Mouse (Mus musculus) liver, embryonic 14.5 days (tissue): ENCODE measurements around the gene Mrps26. TPM values are rescaled to one million over a fixed set of nuclear protein-coding genes. Genes with fewer than 3 reads are reported as not detected.

Source experiments
- ATAC-seq: fragments of 200-750 bp; cut with Nextera tagmentation; 2 replicates; pipeline ENCODE4 v1.8.0; 2017; ENCODE audit warnings: moderate number of reproducible peaks, mild to moderate bottlenecking, moderate library complexity; ENCODE audit not compliant: insufficient read depth
- DNase-seq, 3 experiments: peaks; one replicate each; pipeline ENCODE4 v3.0.0-alpha.2; 2012 to 2013; ENCODE audit warnings: low read depth in 3 of 3, low spot score in 3 of 3
- H3K27ac ChIP-seq: fragments of 300-500 bp; sonication (generic); 2 replicates; pipeline ENCODE4 v1.5.1; 2014; ENCODE audit warnings: moderate library complexity, mild to moderate bottlenecking, control low read depth, inconsistent platforms
- H3K27me3 ChIP-seq: fragments of 300-500 bp; sonication (generic); 2 replicates; pipeline ENCODE4 v1.6.1; 2014; ENCODE audit warnings: mild to moderate bottlenecking, low read length, moderate library complexity; ENCODE audit not compliant: control insufficient read depth, insufficient read depth
- H3K36me3 ChIP-seq: fragments of 300-500 bp; sonication (generic); replicated peaks from 2 replicates; pipeline ENCODE4 v1.6.1; 2014; ENCODE audit warnings: low read depth; ENCODE audit not compliant: control insufficient read depth, insufficient read depth
- H3K4me1 ChIP-seq, 2 experiments: fragments of 200-500 bp in 1 of 2; fragments of 300-500 bp in 1 of 2; sonication (generic) in 1 of 2; replicated peaks; 2 replicates each; pipeline ENCODE4 v1.6.1; 2012 to 2014; ENCODE audit warnings: antibody characterized with exemption in 1 of 2, inconsistent platforms in 1 of 2, low read length in 1 of 2; ENCODE audit not compliant: control insufficient read depth in 2 of 2, insufficient read depth in 2 of 2
- H3K4me2 ChIP-seq: fragments of 300-500 bp; sonication (generic); 2 replicates; pipeline ENCODE4 v1.6.1; 2014; ENCODE audit warnings: low read depth, mild to moderate bottlenecking, control low read depth, moderate library complexity
- H3K4me3 ChIP-seq, 2 experiments: fragments of 200-500 bp in 1 of 2; fragments of 300-500 bp in 1 of 2; sonication (generic) in 1 of 2; 2 replicates each; pipeline ENCODE4 v1.5.1; 2012 to 2014; ENCODE audit warnings: low read depth in 2 of 2, low read length in 2 of 2, mild to moderate bottlenecking in 2 of 2, control low read depth in 1 of 2, inconsistent platforms in 1 of 2, moderate library complexity in 1 of 2; ENCODE audit not compliant: insufficient read depth in 1 of 2
- H3K9ac ChIP-seq: fragments of 300-500 bp; sonication (generic); replicated peaks from 2 replicates; pipeline ENCODE4 v1.6.1; 2014; ENCODE audit warnings: mild to moderate bottlenecking, control low read depth, moderate library complexity
- H3K9me3 ChIP-seq: fragments of 300-500 bp; sonication (generic); 2 replicates; pipeline ENCODE4 v1.6.1; 2016; ENCODE audit warnings: low read length, mixed read lengths; ENCODE audit not compliant: control insufficient read depth
- CTCF ChIP-seq: IDR thresholded peaks from 2 replicates; pipeline ENCODE4 v1.5.1; 2016; ENCODE audit warnings: antibody characterized with exemption, low read depth, control low read depth
- EP300 ChIP-seq: IDR thresholded peaks from 2 replicates; pipeline ENCODE4 v1.6.1; 2016; ENCODE audit warnings: antibody characterized with exemption, low read depth
- WGBS: fragments of 180-500 bp; shearing (Covaris S2); extraction: QIAGEN DNeasy Blood & Tissue Kit; methylation state at CpG from one replicate; pipeline ENCODE4 v1.1.7; 2014; ENCODE audit not compliant: insufficient replicate concordance; 5-methylcytosine and 5-hydroxymethylcytosine counted together
- microRNA-seq: library from miRNA; unstranded; fragments of <30 nt; microRNA quantifications from one replicate; pipeline ENCODE4, GENCODE M21; 2016
- polyA plus RNA-seq, 2 experiments: library from polyadenylated mRNA; depleted of rRNA in 1 of 2; stranded (reverse) in 1 of 2; unstranded in 1 of 2; fragments of >200 nt; fragmentation: Nextera tagmentation in 1 of 2; extraction: Ambion mirVana in 1 of 2; gene quantifications; 2 replicates each; pipeline versions ENCODE4 v1.2.1 to v1.2.3; 2012 to 2014

Mrps26 gene
- polyA plus RNA-seq, 2 experiments: 24.8 to 48.4 TPM

GRCm38 (mm10) chr2:130602195-130602594 is 38.7 kb downstream of the Mrps26 start:
- no peak for DNase-seq
- Histone ChIP-seq H3K4me2 (no peak overlapping the region), H3K4me1 (no peaks in the 10 kb centered on the region), H3K27ac (no peak overlapping the region), H3K27me3 (no peaks in the 10 kb centered on the region), H3K9me3 (no peaks in the 10 kb centered on the region), H3K4me3 (no peak overlapping the region), H3K9ac (no peak overlapping the region), H3K36me3 (peaks cover 4% of the 10 kb centered on the region; the same call in 1 of the 2 replicates)
- WGBS: 86% methylated on average over 4 of the region's 4 CpGs
- no peak for ATAC-seq
- TF ChIP-seq EP300 (no peak), CTCF (no peak)

GRCm38 (mm10) chr2:130613091-130613490 is 49.5 kb downstream of the Mrps26 start:
- no peak overlapping the region for H3K4me2 ChIP-seq
- ATAC-seq (no peak), DNase-seq (no peak)
- no peaks in the 10 kb centered on the region for H3K27me3 ChIP-seq
- no peaks in the 10 kb centered on the region for H3K4me1 ChIP-seq
- TF ChIP-seq EP300 (no peak), CTCF (peak; percentile 71)
- no peaks in the 10 kb centered on the region for H3K9me3 ChIP-seq
- no peak overlapping the region for H3K27ac ChIP-seq
- no peak overlapping the region for H3K4me3 ChIP-seq
- WGBS: 60% methylated on average over 3 of the region's 3 CpGs
- peaks cover 16% of the 10 kb centered on the region for H3K36me3 ChIP-seq
- no peak overlapping the region for H3K9ac ChIP-seq

Small RNA genes lying within 50 kb of the gene (microRNA-seq; reads per million reads assigned to microRNA genes)
- not detected for gene Gm23876

Other genes starting within 250 kb of the Mrps26 start
- 1.3 and 2.3 TPM in 2 replicates for gene Cpxm1, start 166.2 kb upstream of the Mrps26 start, polyA plus RNA-seq (2012; rRNA removed)
- gene Cpxm1, start 166.2 kb upstream of the Mrps26 start, polyA plus RNA-seq (2014; fragmentation: Nextera tagmentation; extraction: Ambion mirVana): 1.5 and 1.9 TPM in 2 replicates
- gene Gm28372, start 158.5 kb upstream of the Mrps26 start, polyA plus RNA-seq (2012; rRNA removed): not detected in 2 replicates
- gene Gm28372, start 158.5 kb upstream of the Mrps26 start, polyA plus RNA-seq (2014; fragmentation: Nextera tagmentation; extraction: Ambion mirVana): not detected in 2 replicates
- not detected in 2 replicates for gene 1700020A23Rik, start 158.5 kb upstream of the Mrps26 start, polyA plus RNA-seq (2012; rRNA removed)
- gene 1700020A23Rik, start 158.5 kb upstream of the Mrps26 start, polyA plus RNA-seq (2014; fragmentation: Nextera tagmentation; extraction: Ambion mirVana): not detected in 2 replicates
- not detected in 2 replicates for gene Tmem239, start 157.3 kb upstream of the Mrps26 start, polyA plus RNA-seq (2012; rRNA removed)
- gene Tmem239, start 157.3 kb upstream of the Mrps26 start, polyA plus RNA-seq (2014; fragmentation: Nextera tagmentation; extraction: Ambion mirVana): not detected in 2 replicates
- gene Vps16, start 139.4 kb upstream of the Mrps26 start, polyA plus RNA-seq (2012; rRNA removed): 34.1 and 38.3 TPM in 2 replicates
- gene Vps16, start 139.4 kb upstream of the Mrps26 start, polyA plus RNA-seq (2014; fragmentation: Nextera tagmentation; extraction: Ambion mirVana): 26.8 and 31.3 TPM in 2 replicates
- 5.6 and 6.7 TPM in 2 replicates for gene Pced1a, start 139.0 kb upstream of the Mrps26 start, polyA plus RNA-seq (2012; rRNA removed)
- 2.1 and 3.3 TPM in 2 replicates for gene Pced1a, start 139.0 kb upstream of the Mrps26 start, polyA plus RNA-seq (2014; fragmentation: Nextera tagmentation; extraction: Ambion mirVana)
- gene Ptpra, start 113.5 kb upstream of the Mrps26 start, polyA plus RNA-seq (2012; rRNA removed): 14.6 and 19.3 TPM in 2 replicates
- 29.6 and 33.6 TPM in 2 replicates for gene Ptpra, start 113.5 kb upstream of the Mrps26 start, polyA plus RNA-seq (2014; fragmentation: Nextera tagmentation; extraction: Ambion mirVana)
- not detected in 2 replicates for gene Oxt, start 12.4 kb downstream of the Mrps26 start, polyA plus RNA-seq (2012; rRNA removed)
- not detected in 2 replicates for gene Oxt, start 12.4 kb downstream of the Mrps26 start, polyA plus RNA-seq (2014; fragmentation: Nextera tagmentation; extraction: Ambion mirVana)
- gene Avp, start 18.8 kb downstream of the Mrps26 start, polyA plus RNA-seq (2012; rRNA removed): not detected in 2 replicates
- not detected in 2 replicates for gene Avp, start 18.8 kb downstream of the Mrps26 start, polyA plus RNA-seq (2014; fragmentation: Nextera tagmentation; extraction: Ambion mirVana)
- gene Fastkd5, start 66.3 kb downstream of the Mrps26 start, polyA plus RNA-seq (2012; rRNA removed): 2.8 and 3.6 TPM in 2 replicates
- gene Fastkd5, start 66.3 kb downstream of the Mrps26 start, polyA plus RNA-seq (2014; fragmentation: Nextera tagmentation; extraction: Ambion mirVana): 11.1 and 11.9 TPM in 2 replicates
- gene Ubox5, start 66.3 kb downstream of the Mrps26 start, polyA plus RNA-seq (2012; rRNA removed): 3.3 and 3.4 TPM in 2 replicates
- 5.4 and 6.3 TPM in 2 replicates for gene Ubox5, start 66.3 kb downstream of the Mrps26 start, polyA plus RNA-seq (2014; fragmentation: Nextera tagmentation; extraction: Ambion mirVana)
- 2.1 and 2.7 TPM in 2 replicates for gene Lzts3, start 79.1 kb downstream of the Mrps26 start, polyA plus RNA-seq (2012; rRNA removed)
- 0.27 and 0.42 TPM in 2 replicates for gene Lzts3, start 79.1 kb downstream of the Mrps26 start, polyA plus RNA-seq (2014; fragmentation: Nextera tagmentation; extraction: Ambion mirVana)
- gene Ddrgk1, start 100.9 kb downstream of the Mrps26 start, polyA plus RNA-seq (2012; rRNA removed): 12.8 and 27.9 TPM in 2 replicates
- gene Ddrgk1, start 100.9 kb downstream of the Mrps26 start, polyA plus RNA-seq (2014; fragmentation: Nextera tagmentation; extraction: Ambion mirVana): 34.6 and 35.4 TPM in 2 replicates
- gene Itpa, start 103.9 kb downstream of the Mrps26 start, polyA plus RNA-seq (2012; rRNA removed): 35.0 and 35.7 TPM in 2 replicates
- gene Itpa, start 103.9 kb downstream of the Mrps26 start, polyA plus RNA-seq (2014; fragmentation: Nextera tagmentation; extraction: Ambion mirVana): 50.6 and 51.4 TPM in 2 replicates
- gene Slc4a11, start 133.8 kb downstream of the Mrps26 start, polyA plus RNA-seq (2012; rRNA removed): 0.09 and 0.12 TPM in 2 replicates
- 0.14 TPM in 1 of 2 replicates, not detected in the other for gene Slc4a11, start 133.8 kb downstream of the Mrps26 start, polyA plus RNA-seq (2014; fragmentation: Nextera tagmentation; extraction: Ambion mirVana)